Mouse (Mus musculus) embryonic stem cell, embryonic (primary cell): ENCODE measurements around the gene Ubald1.

ENCODE experiments used
- CTCF ChIA-PET, 4 experiments: fragments of 300-600 bp in 2 of 4; fragments of 350-600 bp in 2 of 4; sonication (Branson Sonifier 250); formaldehyde crosslinking; loops; one replicate each; lab custom pipeline; 2022; ENCODE audit warnings: inconsistent platforms in 2 of 4; lab: Charles Lee
- POLR2A ChIA-PET, 4 experiments: fragments of 300-600 bp in 2 of 4; fragments of 350-600 bp in 2 of 4; sonication (Branson Sonifier 250); formaldehyde crosslinking; loops; one replicate each; lab custom pipeline; 2022; ENCODE audit warnings: antibody characterized with exemption in 4 of 4, inconsistent platforms in 1 of 4; lab: Charles Lee

Gene Ubald1

GRCm38 (mm10) chr16:4866101-4866695, 13.9 kb downstream of the Ubald1 start:
- ChIA-PET POLR2A (interaction anchor here in 3 of 4 experiments (0.5 to 18.5 kb wide), 16 partner anchors 10 to 418 kb away, joined by 3 to 406 read pairs (median 3); partner anchors contain the start of genes Ubald1 (in 3 of the 3), Mgrn1 (in 2 of the 3), Cdip1 (in 1 of the 3) and Srl (in 1 of the 3)), CTCF (interaction anchor here in 2 of 4 experiments (0.6 to 0.9 kb wide), 3 partner anchors 21 to 72 kb away, joined by 3 to 11 read pairs (median 3); partner anchors contain the start of gene Nudt16l1 (in 1 of the 2))

- CTCF ChIA-PET: interaction anchor here in 1 of 4 experiments (1.0 to 2.5 kb wide), 7 partner anchors 9 to 559 kb away, joined by 3 to 15 read pairs (median 4); no protein-coding TSS in a partner anchor
- POLR2A ChIA-PET: interaction anchor here (0.7 to 18.5 kb wide), 14 partner anchors 8 to 182 kb away, joined by 3 to 406 read pairs (median 3); partner anchors contain the start of genes Ubald1 (in 3 of the 4), Mgrn1 (in 2 of the 4) and Hmox2 (in 1 of the 4)
Observed at GRCm38 (mm10) chr16:4863742-4864141, 16.4 kb downstream of the Ubald1 start.

GRCm38 (mm10) chr16:4862863-4863483, 17.1 kb downstream of the Ubald1 start:
- ChIA-PET CTCF (interaction anchor here (0.5 to 2.5 kb wide), 33 partner anchors 8 to 558 kb away, joined by 3 to 15 read pairs (median 4); partner anchors contain the start of genes 4930562C15Rik (in 1 of the 4) and Hmox2 (in 1 of the 4)), POLR2A (interaction anchor here in 3 of 4 experiments (0.6 to 18.5 kb wide), 26 partner anchors 8 to 292 kb away, joined by 3 to 406 read pairs (median 4); partner anchors contain the start of genes Ubald1 (in 3 of the 3), Hmox2 (in 2 of the 3), Mgrn1 (in 2 of the 3) and Coro7 (in 1 of the 3))

- ChIA-PET CTCF (interaction anchor here in 2 of 4 experiments (1.0 to 1.6 kb wide), 2 partner anchors 26 to 98 kb away, joined by 4 read pairs; partner anchors contain the start of gene 4930562C15Rik (in 1 of the 2)), POLR2A (interaction anchor here in 2 of 4 experiments (5.7 to 18.5 kb wide), 3 partner anchors 15 to 22 kb away, joined by 32 to 406 read pairs (median 191); partner anchors contain the start of genes Mgrn1 (in 2 of the 2) and Ubald1 (in 2 of the 2))
Observed at GRCm38 (mm10) chr16:4861392-4861791, 18.7 kb downstream of the Ubald1 start.

- ChIA-PET CTCF (interaction anchor here in 2 of 4 experiments (0.6 to 1.5 kb wide), 4 partner anchors 8 to 188 kb away, joined by 3 to 7 read pairs (median 4); no protein-coding TSS in a partner anchor), POLR2A (interaction anchor here in 3 of 4 experiments (0.6 to 1.6 kb wide), 9 partner anchors 8 to 63 kb away, joined by 3 to 11 read pairs (median 3); partner anchors contain the start of gene Ubald1 (in 1 of the 3))
Observed at GRCm38 (mm10) chr16:4855046-4855650, 25.0 kb downstream of the Ubald1 start.

GRCm38 (mm10) chr16:4850938-4851628, 29.0 kb downstream of the Ubald1 start:
- POLR2A ChIA-PET: interaction anchor here in 2 of 4 experiments (0.9 to 2.2 kb wide), 5 partner anchors 12 to 29 kb away, joined by 3 to 15 read pairs (median 6); partner anchors contain the start of gene Ubald1 (in 2 of the 2)

GRCm38 (mm10) chr16:4850361-4850760, 29.8 kb downstream of the Ubald1 start:
- POLR2A ChIA-PET: interaction anchor here in 3 of 4 experiments (0.5 to 2.3 kb wide), 6 partner anchors 12 to 35 kb away, joined by 3 to 15 read pairs (median 8); partner anchors contain the start of gene Ubald1 (in 2 of the 3)
- CTCF ChIA-PET: interaction anchor here in 1 of 4 experiments (1.5 kb wide), 1 partner anchor 12 kb away, joined by 4 read pairs; no protein-coding TSS in a partner anchor

More at GRCm38 (mm10) chr16:4850938-4851628, 29.0 kb downstream of the Ubald1 start:
- CTCF ChIA-PET: interaction anchor here in 1 of 4 experiments (1.5 to 2.3 kb wide), 2 partner anchors 12 kb away, joined by 4 to 9 read pairs; no protein-coding TSS in a partner anchor

GRCm38 (mm10) chr16:4848090-4848489, 32.0 kb downstream of the Ubald1 start:
- POLR2A ChIA-PET: interaction anchor here (0.5 to 2.4 kb wide), 8 partner anchors 8 to 390 kb away, joined by 3 to 15 read pairs (median 4); partner anchors contain the start of gene Ubald1 (in 1 of the 4)

GRCm38 (mm10) chr16:4847041-4847440, 33.1 kb downstream of the Ubald1 start:
- POLR2A ChIA-PET: interaction anchor here in 1 of 4 experiments (0.6 to 1.2 kb wide), 2 partner anchors 62 to 122 kb away, joined by 3 read pairs; no protein-coding TSS in a partner anchor
- CTCF ChIA-PET: interaction anchor here in 1 of 4 experiments (0.5 kb wide), 1 partner anchor 13 kb away, joined by 3 read pairs; no protein-coding TSS in a partner anchor

More at GRCm38 (mm10) chr16:4848090-4848489, 32.0 kb downstream of the Ubald1 start:
- CTCF ChIA-PET: interaction anchor here in 1 of 4 experiments (1.4 kb wide), 1 partner anchor 66 kb away, joined by 3 read pairs; no protein-coding TSS in a partner anchor

- POLR2A ChIA-PET: interaction anchor here in 2 of 4 experiments (0.9 to 1.1 kb wide), 3 partner anchors 8 to 73 kb away, joined by 3 read pairs; no protein-coding TSS in a partner anchor
- CTCF ChIA-PET: no interaction called here
Observed at GRCm38 (mm10) chr16:4840231-4840630, 39.9 kb downstream of the Ubald1 start.

GRCm38 (mm10) chr16:4839552-4839951, 40.6 kb downstream of the Ubald1 start:
- CTCF ChIA-PET: interaction anchor here in 1 of 4 experiments (0.8 kb wide), 1 partner anchor 164 kb away, joined by 6 read pairs; no protein-coding TSS in a partner anchor

GRCm38 (mm10) chr16:4837631-4838030, 42.5 kb downstream of the Ubald1 start:
- CTCF ChIA-PET: no interaction called here
- POLR2A ChIA-PET: no interaction called here

More at GRCm38 (mm10) chr16:4839552-4839951, 40.6 kb downstream of the Ubald1 start:
- POLR2A ChIA-PET: interaction anchor here (0.6 to 1.1 kb wide), 6 partner anchors 9 to 72 kb away, joined by 3 to 5 read pairs (median 3); partner anchors contain the start of gene Ubald1 (in 1 of the 4)

- ChIA-PET CTCF (interaction anchor here in 2 of 4 experiments (0.7 to 1.6 kb wide), 3 partner anchors 27 to 72 kb away, joined by 3 to 4 read pairs (median 3); no protein-coding TSS in a partner anchor), POLR2A (interaction anchor here (0.6 to 2.1 kb wide), 8 partner anchors 45 to 539 kb away, joined by 3 to 9 read pairs (median 3); partner anchors contain the start of genes Cdip1 (in 2 of the 4) and Ubald1 (in 1 of the 4))
Observed at GRCm38 (mm10) chr16:4835191-4835590, 44.9 kb downstream of the Ubald1 start, which contains the start of gene 4930562C15Rik. Gene 4930562C15Rik (plus strand): TSS chr16:4835416.

- ChIA-PET CTCF (no interaction called here), POLR2A (interaction anchor here in 1 of 4 experiments (0.8 to 1.6 kb wide), 4 partner anchors 9 to 43 kb away, joined by 3 to 8 read pairs (median 3); partner anchors contain the start of gene Cdip1)
Observed at GRCm38 (mm10) chr16:4833858-4834257, 46.3 kb downstream of the Ubald1 start.

- ChIA-PET POLR2A (interaction anchor here in 3 of 4 experiments (0.6 to 2.6 kb wide), 20 partner anchors 13 to 336 kb away, joined by 3 to 13 read pairs (median 3); partner anchors contain the start of genes Ubald1 (in 2 of the 3), Cdip1 (in 1 of the 3) and Coro7 (in 1 of the 3)), CTCF (interaction anchor here in 3 of 4 experiments (0.6 to 1.7 kb wide), 5 partner anchors 17 to 69 kb away, joined by 3 to 6 read pairs (median 4); no protein-coding TSS in a partner anchor)
Observed at GRCm38 (mm10) chr16:4831650-4832419, 48.3 kb downstream of the Ubald1 start.
